8 mouse cellular contexts compared by ENCODE assay signal in the genomic region with DNA sequence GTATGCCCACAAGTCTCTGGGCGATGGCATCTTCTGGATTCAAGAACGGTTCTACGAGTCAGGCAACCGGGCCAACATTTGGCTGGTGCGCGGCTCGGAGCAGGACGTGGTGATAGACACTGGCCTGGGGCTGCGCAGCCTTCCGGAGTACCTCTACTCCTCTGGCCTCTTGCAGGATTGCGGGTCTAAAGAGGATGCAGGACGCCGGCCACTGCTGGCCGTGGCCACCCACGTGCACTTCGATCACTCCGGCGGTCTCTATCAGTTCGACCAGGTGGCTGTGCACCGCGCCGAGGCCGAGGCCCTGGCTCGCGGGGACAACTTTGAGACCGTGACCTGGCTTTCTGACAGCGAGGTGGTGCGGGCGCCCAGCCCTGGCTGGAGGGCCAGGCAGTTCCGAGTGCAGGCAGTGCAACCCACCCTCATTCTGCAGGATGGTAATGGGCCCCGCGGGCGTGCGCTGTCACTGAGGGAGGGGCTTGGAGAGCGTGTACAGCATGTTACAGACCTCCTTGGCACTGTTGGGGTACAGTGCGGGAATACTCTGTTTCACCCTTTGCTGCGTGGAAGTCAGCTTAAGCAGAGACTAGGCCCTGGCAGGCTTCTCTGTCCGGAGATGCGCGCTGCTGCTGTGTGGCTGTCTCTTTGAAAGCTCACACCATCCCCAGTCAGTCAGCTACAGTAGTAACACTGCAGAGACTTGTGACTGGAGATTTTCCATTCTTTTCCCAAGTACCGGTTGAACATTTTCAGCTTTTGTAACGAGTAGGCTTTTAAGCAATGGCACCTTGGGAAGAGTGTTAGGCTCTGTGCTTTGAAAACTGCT. TPM values are rescaled to one million over a fixed set of nuclear protein-coding genes. Genes with fewer than 3 reads are reported as not detected.
A peak's percentile ranks its signal among the peaks of the same experiment; 100 is the strongest.
DNase-seq lines count a peak whose midpoint lies in the region; ATAC-seq and TF ChIP-seq lines count a peak whose summit lies in the region.

No protein-coding gene starts in this region.

- no peaks in the 10 kb centered on the region for H3K9me3 ChIP-seq in E14TG2a.4 (ENCODE audit: low read length)
- no peaks in the 10 kb centered on the region for H3K9me3 ChIP-seq in midbrain, embryonic 11.5 days (ENCODE audit: control insufficient read depth, low read length)

- no peaks in the 10 kb centered on the region for H3K27me3 ChIP-seq in E14TG2a.4 (ENCODE audit: insufficient read depth, low read length)
- no peaks in the 10 kb centered on the region for H3K27me3 ChIP-seq in midbrain, embryonic 11.5 days (ENCODE audit: control insufficient read depth, insufficient read depth, low read length)

- H3K4me3 ChIP-seq in E14TG2a.4 (replicated peaks; ENCODE audit: low read length): peak overlapping the region; percentile 92
- H3K4me3 ChIP-seq in cortical plate, adult 2 months (ENCODE audit: insufficient read depth, low read length): peak overlapping the region; percentile 72
- peak overlapping the region; percentile 87 for H3K4me3 ChIP-seq in midbrain, embryonic 11.5 days (ENCODE audit: low read depth, low read length)

- peaks cover 19% of the 10 kb centered on the region for H3K36me3 ChIP-seq in E14TG2a.4 (ENCODE audit: insufficient read depth, low read length)
- no peaks in the 10 kb centered on the region for H3K36me3 ChIP-seq in midbrain, embryonic 11.5 days (ENCODE audit: control insufficient read depth, insufficient read depth, low read length)

- peak overlapping the region; percentile 99 for H3K4me2 ChIP-seq in midbrain, embryonic 11.5 days

- TF ChIP-seq POLR2A in cortical plate, adult 2 months (IDR thresholded peaks at IDR 0.05; ENCODE audit: extremely low read depth, insufficient read depth, low read length): no peak

- TF ChIP-seq CTCF in E14TG2a.4 (conservative IDR thresholded peaks at IDR 0.05; ENCODE audit: low read length): no peak
- no peak for TF ChIP-seq CTCF in cortical plate, adult 2 months (IDR thresholded peaks at IDR 0.05; ENCODE audit: extremely low read depth, insufficient read depth, low read length)

- H3K27ac ChIP-seq in cortical plate, adult 2 months (ENCODE audit: insufficient read depth, low read length): no peak overlapping the region
- H3K27ac ChIP-seq in midbrain, embryonic 11.5 days (ENCODE audit: low read depth, low read length): peak overlapping the region; percentile 14; the same call in 1 of the 2 replicates

- ATAC-seq in granulocyte monocyte progenitor cell, adult 5-6 weeks (replicated peaks; ENCODE audit: poor library complexity, severe bottlenecking): peak; percentile 24
- peak; percentile 67 for ATAC-seq in midbrain, embryonic 11.5 days (ENCODE audit: low FRiP score)

- peak overlapping the region; percentile 71 for H3K9ac ChIP-seq in midbrain, embryonic 11.5 days (ENCODE audit: low read length)

- H3K4me1 ChIP-seq in E14TG2a.4 (replicated peaks; ENCODE audit: low read depth, low read length): peaks cover 56% of the 10 kb centered on the region
- H3K4me1 ChIP-seq in cortical plate, adult 2 months (ENCODE audit: control insufficient read depth, insufficient read depth, low read length): peaks cover 2% of the 10 kb centered on the region; the same call in 1 of the 2 replicates
- H3K4me1 ChIP-seq in midbrain, embryonic 11.5 days (ENCODE audit: control insufficient read depth, insufficient read depth, low read length): peaks cover 13% of the 10 kb centered on the region

- DNase-seq in heart, adult 8-10 months (ENCODE audit: low spot score): peak; percentile 7
- no peak for DNase-seq in heart, adult 11 months
- DNase-seq in layer of hippocampus, postnatal 25 days (ENCODE audit: extremely low spot score in 1 of 2, low spot score in 1 of 2): peak; percentile 28 to 47
- DNase-seq in midbrain, embryonic 11.5 days (ENCODE audit: low spot score, missing footprints): no peak
- peak; percentile 41 for DNase-seq in testis, postnatal 14 days (ENCODE audit: low spot score)

- under 1% methylated on average over 42 of the region's 42 CpGs for WGBS in midbrain, embryonic 11.5 days

RNA-seq across cellular contexts. Expression of a gene that starts 0.6 kb away (rescaled TPM):
- total RNA-seq in heart, adult 8-10 months (2022): 1 to 10 TPM; 4.8 to 7.6 (median 6.3) TPM
- 22.3 and 23.4 TPM in 2 replicates for polyA plus RNA-seq in cortical plate, adult 2 months (2012; rRNA removed)
- total RNA-seq in granulocyte monocyte progenitor cell, adult 5-6 weeks (2014; fragmentation: Nextera tagmentation): 3.3 and 5.9 TPM in 2 replicates
- 2.9 and 3.0 TPM in 2 replicates for total RNA-seq in granulocyte monocyte progenitor cell, adult 5-6 weeks (2017)
- total RNA-seq in layer of hippocampus, postnatal 25 days (2021): 10 to 100 TPM; 23.0 to 23.5 TPM
- polyA plus RNA-seq in midbrain, embryonic 11.5 days (2014; fragmentation: Nextera tagmentation; extraction: Ambion mirVana): 5.9 and 7.8 TPM in 2 replicates

RNA-seq across cellular contexts. Expression of a gene that starts 0.9 kb away (rescaled TPM):
- total RNA-seq in heart, adult 8-10 months (2022): 1 to 10 TPM; 4.3 to 5.9 (median 5.4) TPM
- 5.1 and 5.7 TPM in 2 replicates for polyA plus RNA-seq in cortical plate, adult 2 months (2012; rRNA removed)
- total RNA-seq in granulocyte monocyte progenitor cell, adult 5-6 weeks (2014; fragmentation: Nextera tagmentation): 19.8 and 21.8 TPM in 2 replicates
- total RNA-seq in granulocyte monocyte progenitor cell, adult 5-6 weeks (2017): 22.9 and 29.7 TPM in 2 replicates
- total RNA-seq in layer of hippocampus, postnatal 25 days (2021): 1 to 10 TPM; 4.2 to 4.6 TPM
- polyA plus RNA-seq in midbrain, embryonic 11.5 days (2014; fragmentation: Nextera tagmentation; extraction: Ambion mirVana): 16.7 and 17.7 TPM in 2 replicates

RNA-seq across cellular contexts. Expression of a gene that starts 54.3 kb away (rescaled TPM):
- total RNA-seq in heart, adult 8-10 months (2022): 10 to 100 TPM; 11.9 to 15.0 (median 14.2) TPM
- 6.4 and 7.7 TPM in 2 replicates for polyA plus RNA-seq in cortical plate, adult 2 months (2012; rRNA removed)
- total RNA-seq in granulocyte monocyte progenitor cell, adult 5-6 weeks (2014; fragmentation: Nextera tagmentation): 9.4 and 12.0 TPM in 2 replicates
- 28.1 and 37.1 TPM in 2 replicates for total RNA-seq in granulocyte monocyte progenitor cell, adult 5-6 weeks (2017)
- total RNA-seq in layer of hippocampus, postnatal 25 days (2021): 10 to 100 TPM in 1 of 2 experiments, 1 to 10 TPM in 1; 9.8 to 12.3 TPM
- polyA plus RNA-seq in midbrain, embryonic 11.5 days (2014; fragmentation: Nextera tagmentation; extraction: Ambion mirVana): 30.5 and 34.1 TPM in 2 replicates

Comparison
In these comparisons a context has a peak if more than half of its experiments do, and no peak if none do; other contexts are left out.
1. DNase-seq: peak in heart, adult 8-10 months (single experiment), layer of hippocampus, postnatal 25 days (2 of 2) and testis, postnatal 14 days (single experiment); none in heart, adult 11 months (single experiment) and midbrain, embryonic 11.5 days (single experiment).
2. Peak in every context shown above with its lines, with median percentiles within 50 percentile points of each other: H3K4me3 ChIP-seq.